Mouse (Mus musculus) liver, embryonic 14.5 days (tissue): ENCODE data around the gene Tia1. TPM values are rescaled to one million over a fixed set of nuclear protein-coding genes. Genes with fewer than 3 reads are reported as not detected.

Source experiments
- ATAC-seq: fragments of 200-750 bp; cut with Nextera tagmentation; 2 replicates; pipeline ENCODE4 v1.8.0; 2017; ENCODE audit warnings: moderate number of reproducible peaks, mild to moderate bottlenecking, moderate library complexity; ENCODE audit not compliant: insufficient read depth
- DNase-seq, 3 experiments: peaks; one replicate each; pipeline ENCODE4 v3.0.0-alpha.2; 2012 to 2013; ENCODE audit warnings: low read depth in 3 of 3, low spot score in 3 of 3
- H3K27ac ChIP-seq: fragments of 300-500 bp; sonication (generic); 2 replicates; pipeline ENCODE4 v1.5.1; 2014; ENCODE audit warnings: moderate library complexity, mild to moderate bottlenecking, control low read depth, inconsistent platforms
- H3K27me3 ChIP-seq: fragments of 300-500 bp; sonication (generic); 2 replicates; pipeline ENCODE4 v1.6.1; 2014; ENCODE audit warnings: mild to moderate bottlenecking, low read length, moderate library complexity; ENCODE audit not compliant: control insufficient read depth, insufficient read depth
- H3K36me3 ChIP-seq: fragments of 300-500 bp; sonication (generic); replicated peaks from 2 replicates; pipeline ENCODE4 v1.6.1; 2014; ENCODE audit warnings: low read depth; ENCODE audit not compliant: control insufficient read depth, insufficient read depth
- H3K4me1 ChIP-seq, 2 experiments: fragments of 200-500 bp in 1 of 2; fragments of 300-500 bp in 1 of 2; sonication (generic) in 1 of 2; replicated peaks; 2 replicates each; pipeline ENCODE4 v1.6.1; 2012 to 2014; ENCODE audit warnings: antibody characterized with exemption in 1 of 2, inconsistent platforms in 1 of 2, low read length in 1 of 2; ENCODE audit not compliant: control insufficient read depth in 2 of 2, insufficient read depth in 2 of 2
- H3K4me2 ChIP-seq: fragments of 300-500 bp; sonication (generic); 2 replicates; pipeline ENCODE4 v1.6.1; 2014; ENCODE audit warnings: low read depth, mild to moderate bottlenecking, control low read depth, moderate library complexity
- H3K4me3 ChIP-seq, 2 experiments: fragments of 200-500 bp in 1 of 2; fragments of 300-500 bp in 1 of 2; sonication (generic) in 1 of 2; 2 replicates each; pipeline ENCODE4 v1.5.1; 2012 to 2014; ENCODE audit warnings: low read depth in 2 of 2, low read length in 2 of 2, mild to moderate bottlenecking in 2 of 2, control low read depth in 1 of 2, inconsistent platforms in 1 of 2, moderate library complexity in 1 of 2; ENCODE audit not compliant: insufficient read depth in 1 of 2
- H3K9ac ChIP-seq: fragments of 300-500 bp; sonication (generic); replicated peaks from 2 replicates; pipeline ENCODE4 v1.6.1; 2014; ENCODE audit warnings: mild to moderate bottlenecking, control low read depth, moderate library complexity
- H3K9me3 ChIP-seq: fragments of 300-500 bp; sonication (generic); 2 replicates; pipeline ENCODE4 v1.6.1; 2016; ENCODE audit warnings: low read length, mixed read lengths; ENCODE audit not compliant: control insufficient read depth
- CTCF ChIP-seq: IDR thresholded peaks from 2 replicates; pipeline ENCODE4 v1.5.1; 2016; ENCODE audit warnings: antibody characterized with exemption, low read depth, control low read depth
- EP300 ChIP-seq: IDR thresholded peaks from 2 replicates; pipeline ENCODE4 v1.6.1; 2016; ENCODE audit warnings: antibody characterized with exemption, low read depth
- WGBS: fragments of 180-500 bp; shearing (Covaris S2); extraction: QIAGEN DNeasy Blood & Tissue Kit; methylation state at CpG from one replicate; pipeline ENCODE4 v1.1.7; 2014; ENCODE audit not compliant: insufficient replicate concordance; 5-methylcytosine and 5-hydroxymethylcytosine counted together
- polyA plus RNA-seq, 2 experiments: library from polyadenylated mRNA; depleted of rRNA in 1 of 2; stranded (reverse) in 1 of 2; unstranded in 1 of 2; fragments of >200 nt; fragmentation: Nextera tagmentation in 1 of 2; extraction: Ambion mirVana in 1 of 2; gene quantifications; 2 replicates each; pipeline versions ENCODE4 v1.2.1 to v1.2.3; 2012 to 2014

The Tia1 gene
- polyA plus RNA-seq, 2 experiments, result 14.7 to 16.9 TPM

GRCm38 (mm10) chr6:86393187-86393586, 10.8 kb upstream of the Tia1 start:
- no peak for DNase-seq
- TF ChIP-seq CTCF, result peak; percentile 16; the same call in 1 of the 2 replicates
- TF ChIP-seq EP300, result no peak
- Histone ChIP-seq H3K36me3 (peaks cover 19% of the 10 kb centered on the region), H3K9me3 (no peaks in the 10 kb centered on the region), H3K27ac (no peak overlapping the region), H3K9ac (no peak overlapping the region), H3K27me3 (no peaks in the 10 kb centered on the region), H3K4me1 (peaks cover 8 to 18% of the 10 kb centered on the region in 2 experiments; a peak in 3 of 4 replicates), H3K4me3 (no peak overlapping the region), H3K4me2 (no peak overlapping the region)
- WGBS, result 74% methylated on average over 1 of the region's 1 CpGs
- no peak for ATAC-seq

- Histone ChIP-seq H3K4me1 (peaks cover 8 to 18% of the 10 kb centered on the region in 2 experiments; a peak in 3 of 4 replicates), H3K9ac (no peak overlapping the region), H3K27ac (no peak overlapping the region), H3K4me2 (no peak overlapping the region), H3K4me3 (no peak overlapping the region), H3K27me3 (no peaks in the 10 kb centered on the region; the same call in 1 of the 2 replicates), H3K9me3 (no peaks in the 10 kb centered on the region), H3K36me3 (peaks cover 12% of the 10 kb centered on the region)
- no peak for ATAC-seq
- no peak for DNase-seq
- WGBS, result 81% methylated on average over 17 of the region's 17 CpGs
- TF ChIP-seq CTCF (no peak), EP300 (no peak)
These were observed 9.8 kb upstream of the Tia1 start for GRCm38 (mm10) chr6:86394078-86394720.

GRCm38 (mm10) chr6:86395021-86395420, 9.0 kb upstream of the Tia1 start:
- peak overlapping the region; percentile 68 for H3K4me2 ChIP-seq
- H3K27me3 ChIP-seq, result no peaks in the 10 kb centered on the region; the same call in 1 of the 2 replicates
- H3K36me3 ChIP-seq, result peaks cover 12% of the 10 kb centered on the region
- H3K9me3 ChIP-seq, result no peaks in the 10 kb centered on the region
- TF ChIP-seq CTCF (no peak), EP300 (no peak)
- H3K9ac ChIP-seq, result no peak overlapping the region
- ATAC-seq, result no peak
- H3K4me3 ChIP-seq, result no peak overlapping the region
- no peak overlapping the region for H3K27ac ChIP-seq
- WGBS, result 78% methylated on average over 9 of the region's 9 CpGs
- peaks cover 8 to 19% of the 10 kb centered on the region in 2 experiments; a peak in 3 of 4 replicates for H3K4me1 ChIP-seq
- DNase-seq, result no peak

GRCm38 (mm10) chr6:86395969-86396368, 8.1 kb upstream of the Tia1 start:
- no peak for TF ChIP-seq EP300
- no peak for TF ChIP-seq CTCF
- Histone ChIP-seq H3K4me2 (peak overlapping the region; percentile 68), H3K9me3 (no peaks in the 10 kb centered on the region), H3K4me1 (peaks cover 11 to 20% of the 10 kb centered on the region in 2 experiments; a peak in 3 of 4 replicates), H3K4me3 (peak overlapping the region; percentile 67 to 86), H3K27me3 (no peaks in the 10 kb centered on the region; the same call in 1 of the 2 replicates), H3K9ac (peak overlapping the region; percentile 69), H3K36me3 (peaks cover 8% of the 10 kb centered on the region), H3K27ac (no peak overlapping the region)
- ATAC-seq, result no peak
- WGBS, result 6% methylated on average over 10 of the region's 10 CpGs
- no peak for DNase-seq

GRCm38 (mm10) chr6:86396581-86397256, 7.3 kb upstream of the Tia1 start, which contains the start of gene Pcyox1:
TSS of gene Pcyox1 (minus strand) at chr6:86397154.
- TF ChIP-seq EP300, result no peak
- no peak for TF ChIP-seq CTCF
- DNase-seq (peak; percentile 66 to 72 (median 69)), ATAC-seq (peak; percentile 90)
- whole genome bisulfite sequencing, result under 1% methylated on average over 48 of the region's 51 CpGs
- H3K9me3 ChIP-seq, result no peaks in the 10 kb centered on the region
- peaks cover 6% of the 10 kb centered on the region for H3K36me3 ChIP-seq
- peak within 1 kb of the TSS; percentile 67 to 86 for H3K4me3 ChIP-seq
- no peaks in the 10 kb centered on the region; the same call in 1 of the 2 replicates for H3K27me3 ChIP-seq
- peak within 1 kb of the TSS; percentile 69 for H3K9ac ChIP-seq
- H3K4me1 ChIP-seq, result peaks cover 11 to 20% of the 10 kb centered on the region in 2 experiments; a peak in 3 of 4 replicates
- peak within 1 kb of the TSS; percentile 68 for H3K4me2 ChIP-seq
- H3K27ac ChIP-seq, result no peak within 1 kb of the TSS
